In the genomic region with DNA sequence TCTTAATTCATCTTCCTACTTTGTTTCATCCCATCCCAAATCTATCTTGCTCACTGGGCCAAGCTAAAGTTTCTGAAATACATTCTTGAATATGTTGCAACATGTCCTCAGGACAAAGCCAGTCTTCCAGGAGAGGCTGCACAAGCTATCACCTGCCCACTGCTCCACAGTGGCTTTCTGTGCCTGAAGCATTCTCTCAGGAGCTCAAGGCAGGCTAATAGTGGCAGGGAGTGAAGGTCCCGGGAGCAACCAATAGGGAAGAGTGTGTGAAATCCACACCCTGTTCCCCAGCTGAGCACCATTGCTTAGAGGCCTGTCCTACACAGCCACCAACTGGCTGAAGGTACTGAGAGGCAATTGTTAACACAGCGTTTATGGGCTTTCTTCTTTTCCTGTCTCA, we compare ENCODE assay signal across 14 mouse cellular contexts. TPM values are rescaled to one million over a fixed set of nuclear protein-coding genes. Genes with fewer than 3 reads are reported as not detected.
DNase-seq lines count a peak whose midpoint lies in the region; ATAC-seq and TF ChIP-seq lines count a peak whose summit lies in the region.
"Had no signal": no experiment of that assay in that cellular context is flagged by ENCODE, and none has a peak within 500 bp of the region (broad histone marks: within the 10 kb centered on the region; RNA-seq: fewer than 3 reads in every experiment).

No protein-coding gene starts in this region.

- no peaks in the 10 kb centered on the region for H3K4me1 ChIP-seq in liver, embryonic 11.5 days (replicated peaks; ENCODE audit: control insufficient read depth, insufficient read depth, low read length)
- no peaks in the 10 kb centered on the region; the same call in 1 of the 2 replicates for H3K4me1 ChIP-seq in heart, adult 2 months (ENCODE audit: control insufficient read depth, insufficient read depth, low read length)
- H3K4me1 ChIP-seq: hindbrain, embryonic 12.5 days had no signal

- no peaks in the 10 kb centered on the region for H3K36me3 ChIP-seq in liver, embryonic 11.5 days (ENCODE audit: control insufficient read depth, insufficient read depth, low read length)
- no peaks in the 10 kb centered on the region for H3K36me3 ChIP-seq in heart, adult 2 months (ENCODE audit: control insufficient read depth, insufficient read depth, low read length)
- H3K36me3 ChIP-seq: hindbrain, embryonic 12.5 days had no signal

- peak; percentile 25 for DNase-seq in ES-CJ7 (ENCODE audit: low read depth, low spot score)
- peak; percentile 56 for DNase-seq in ZHBTc4 (ENCODE audit: low read depth, low spot score)
- peak; percentile 93 for DNase-seq in gonadal fat pad, adult 2 months (ENCODE audit: low read depth)
- peak; percentile 28 for DNase-seq in lung, postnatal 25 days (ENCODE audit: low spot score)
- no peak for DNase-seq in liver, embryonic 11.5 days (ENCODE audit: low spot score)
- no peak for DNase-seq in right cerebral cortex, postnatal 36 days (ENCODE audit: low spot score in 2 of 2)
- DNase-seq in neural tube, embryonic 10.5 days (ENCODE audit: extremely low spot score, low spot score), result no peak
- DNase-seq in heart, adult 2 months, result no peak
- DNase-seq: adrenal gland, adult 2 months; cerebellum, adult 11 months; cerebellum, postnatal 14 days; kidney, postnatal 10 days had no signal

- WGBS in liver, embryonic 11.5 days, result 58% methylated on average over 2 of the region's 2 CpGs
- 47% methylated on average over 2 of the region's 2 CpGs for WGBS in heart, adult 2 months

- TF ChIP-seq CTCF in heart, adult 2 months (IDR thresholded peaks at IDR 0.05), result no peak

- no peak for TF ChIP-seq POLR2A in heart, adult 2 months (IDR thresholded peaks at IDR 0.05; ENCODE audit: insufficient read depth, low read depth, low read length)

- intact Hi-C loops in heart, adult 2 months (cut with DNase I), result no loop called here

- no peak for TF ChIP-seq EP300 in heart, adult 2 months (IDR thresholded peaks at IDR 0.05; ENCODE audit: insufficient read depth, low read depth, low read length)

- H3K4me3 ChIP-seq in liver, embryonic 11.5 days (ENCODE audit: low read depth, low read length), result no peak overlapping the region
- H3K4me3 ChIP-seq in heart, adult 2 months, result no peak overlapping the region
- H3K4me3 ChIP-seq: hindbrain, embryonic 12.5 days; layer of hippocampus, adult 2 months had no signal

- no peak overlapping the region for H3K4me2 ChIP-seq in liver, embryonic 11.5 days
- H3K4me2 ChIP-seq: hindbrain, embryonic 12.5 days had no signal

- H3K9ac ChIP-seq in liver, embryonic 11.5 days (ENCODE audit: low read depth, low read length), result no peak overlapping the region
- no peak overlapping the region for H3K9ac ChIP-seq in heart, adult 2 months (ENCODE audit: low read depth, low read length)
- H3K9ac ChIP-seq: hindbrain, embryonic 12.5 days had no signal

- no peak for ATAC-seq in liver, embryonic 11.5 days (replicated peaks; ENCODE audit: low FRiP score)

- no peaks in the 10 kb centered on the region for H3K79me2 ChIP-seq in heart, adult 2 months (replicated peaks; ENCODE audit: control insufficient read depth, insufficient read depth, low read length)

- no peaks in the 10 kb centered on the region for H3K9me3 ChIP-seq in liver, embryonic 11.5 days (ENCODE audit: control insufficient read depth, low read length)
- H3K9me3 ChIP-seq: hindbrain, embryonic 12.5 days had no signal

- no peak overlapping the region for H3K27ac ChIP-seq in liver, embryonic 11.5 days (ENCODE audit: low read depth, low read length)
- H3K27ac ChIP-seq in heart, adult 2 months, result no peak overlapping the region
- H3K27ac ChIP-seq: hindbrain, embryonic 12.5 days; layer of hippocampus, adult 2 months had no signal

- H3K27me3 ChIP-seq in liver, embryonic 11.5 days (replicated peaks; ENCODE audit: control insufficient read depth, insufficient read depth, low read length), result no peaks in the 10 kb centered on the region
- H3K27me3 ChIP-seq in heart, adult 2 months (ENCODE audit: control insufficient read depth, insufficient read depth, low read length), result no peaks in the 10 kb centered on the region
- H3K27me3 ChIP-seq: hindbrain, embryonic 12.5 days had no signal

RNA-seq across cellular contexts. Expression of gene S100a10, which starts 26.1 kb away (rescaled TPM):
- 99.9 and 141 TPM in 2 replicates for polyA plus RNA-seq in gonadal fat pad, adult 2 months (2012; rRNA removed)
- 137 and 144 TPM in 2 replicates for polyA plus RNA-seq in liver, embryonic 11.5 days (2014; fragmentation: Nextera tagmentation; extraction: Ambion mirVana)
- total RNA-seq in heart, adult 2 months (2021), result 10 to 100 TPM; 70.5 to 93.9 TPM
- 41.9 and 47.3 TPM in 2 replicates for polyA plus RNA-seq in heart, adult 2 months (2012; rRNA removed)

Comparison
In these comparisons a context has a peak if more than half of its experiments do, and no peak if none do; other contexts are left out.
1. DNase-seq: peak in ES-CJ7 (single experiment), ZHBTc4 (single experiment), gonadal fat pad, adult 2 months (single experiment) and lung, postnatal 25 days (single experiment); none in liver, embryonic 11.5 days (single experiment), right cerebral cortex, postnatal 36 days (0 of 2), neural tube, embryonic 10.5 days (single experiment) and heart, adult 2 months (0 of 2).